Mouse (Mus musculus) MEL (cell line): ENCODE measurements around the gene Kpna3. TPM values are rescaled to one million over a fixed set of nuclear protein-coding genes. Genes with fewer than 3 reads are reported as not detected.

Experiments used
- DNase-seq: peaks from one replicate; pipeline ENCODE4 v3.0.0; 2011; ENCODE audit warnings: low read depth, low spot score
- H3K27ac ChIP-seq: 2 replicates; pipeline ENCODE4 v1.5.1; 2012; ENCODE audit warnings: low read depth, mild to moderate bottlenecking, control low read depth, low read length, moderate library complexity; ENCODE audit not compliant: control insufficient read depth
- H3K27me3 ChIP-seq, 2 experiments: fragments of 150-350 bp in 1 of 2; sonication (generic) in 1 of 2; 2 replicates each; pipeline ENCODE4 v1.6.1; 2012; ENCODE audit warnings: low read length in 2 of 2, mild to moderate bottlenecking in 2 of 2, improper control_type of control experiment in 1 of 2, moderate library complexity in 1 of 2; ENCODE audit not compliant: insufficient read depth in 2 of 2, control insufficient read depth in 1 of 2
- H3K36me3 ChIP-seq, 2 experiments: 2 replicates each; pipeline ENCODE4 v1.6.1; 2012 to 2014; ENCODE audit warnings: low read length in 2 of 2, improper control_type of control experiment in 1 of 2, inconsistent platforms in 1 of 2, mild to moderate bottlenecking in 1 of 2; ENCODE audit not compliant: insufficient read depth in 2 of 2, control insufficient read depth in 1 of 2
- H3K4me1 ChIP-seq, 2 experiments: fragments of 150-350 bp in 1 of 2; sonication (generic) in 1 of 2; 2 replicates each; pipeline ENCODE4 v1.6.1; 2012; ENCODE audit warnings: low read length in 2 of 2, improper control_type of control experiment in 1 of 2, mild to moderate bottlenecking in 1 of 2; ENCODE audit not compliant: insufficient read depth in 2 of 2, control insufficient read depth in 1 of 2
- H3K4me3 ChIP-seq, 2 experiments: fragments of 150-350 bp in 1 of 2; sonication (generic) in 1 of 2; 2 replicates each; pipeline ENCODE4 v1.5.1; 2012; ENCODE audit warnings: low read depth in 2 of 2, low read length in 2 of 2, mild to moderate bottlenecking in 2 of 2, moderate library complexity in 2 of 2, control low read depth in 1 of 2, improper control_type of control experiment in 1 of 2; ENCODE audit not compliant: control insufficient read depth in 1 of 2, insufficient read depth in 1 of 2
- H3K79me2 ChIP-seq: 2 replicates; pipeline ENCODE4 v1.6.1; 2012; ENCODE audit warnings: mild to moderate bottlenecking, low read length, moderate library complexity; ENCODE audit not compliant: control insufficient read depth, poor library complexity, insufficient read depth
- H3K9ac ChIP-seq: 2 replicates; pipeline ENCODE4 v1.6.1; 2012; ENCODE audit warnings: low read depth, mild to moderate bottlenecking, control low read depth, low read length, moderate library complexity; ENCODE audit not compliant: control insufficient read depth, poor library complexity, severe bottlenecking
- H3K9me3 ChIP-seq: fragments of 150-350 bp; sonication (generic); replicated peaks from 2 replicates; pipeline ENCODE4 v1.6.1; 2012; ENCODE audit warnings: mild to moderate bottlenecking, low read length, improper control_type of control experiment, moderate library complexity; ENCODE audit not compliant: insufficient read depth
- CHD2 ChIP-seq: IDR thresholded peaks from 2 replicates; pipeline ENCODE4 v1.6.1; 2011; ENCODE audit warnings: low read length, improper control_type of control experiment
- CTCF ChIP-seq, 3 experiments: IDR thresholded peaks in 2 of 3; conservative IDR thresholded peaks in 1 of 3; 2 replicates each; pipeline ENCODE4 v1.5.1; 2011 to 2012; ENCODE audit warnings: low read length in 3 of 3, low read depth in 2 of 3, mild to moderate bottlenecking in 2 of 3, improper control_type of control experiment in 1 of 3, inconsistent platforms in 1 of 3, mixed read lengths in 1 of 3, moderate library complexity in 1 of 3; ENCODE audit not compliant: control insufficient read depth in 1 of 3, insufficient read depth in 1 of 3, poor library complexity in 1 of 3, severe bottlenecking in 1 of 3
- E2F4 ChIP-seq: IDR thresholded peaks from 2 replicates; pipeline ENCODE4 v1.6.1; 2011; ENCODE audit warnings: low read depth, low read length, improper control_type of control experiment, borderline replicate concordance
- ELF1 ChIP-seq: IDR thresholded peaks from 2 replicates; pipeline ENCODE4 v1.6.1; 2014; ENCODE audit warnings: low read depth, mild to moderate bottlenecking, inconsistent platforms, low read length, improper control_type of control experiment, moderate library complexity
- GABPA ChIP-seq: IDR thresholded peaks from 2 replicates; pipeline ENCODE4 v1.6.1; 2012; ENCODE audit warnings: low read depth, mild to moderate bottlenecking, inconsistent platforms, low read length, improper control_type of control experiment, moderate library complexity
- GATA1 ChIP-seq: IDR thresholded peaks from 2 replicates; pipeline ENCODE4 v1.6.1; 2011; ENCODE audit warnings: low read depth, low read length, improper control_type of control experiment
- HCFC1 ChIP-seq: IDR thresholded peaks from 2 replicates; pipeline ENCODE4 v1.6.1; 2012; ENCODE audit warnings: low read depth, mild to moderate bottlenecking, inconsistent platforms, low read length, improper control_type of control experiment, moderate library complexity
- KAT2A ChIP-seq: conservative IDR thresholded peaks from 2 replicates; pipeline ENCODE4 v1.6.1; 2012; ENCODE audit warnings: low read depth, low read length, improper control_type of control experiment, inconsistent platforms
- MYC ChIP-seq: IDR thresholded peaks from 2 replicates; pipeline ENCODE4 v1.6.1; 2011; ENCODE audit warnings: low read depth, mild to moderate bottlenecking, low read length, improper control_type of control experiment, moderate library complexity
- NELFE ChIP-seq: IDR thresholded peaks from 2 replicates; pipeline ENCODE4 v1.6.1; 2011; ENCODE audit warnings: low read depth, low read length, improper control_type of control experiment
- POLR2A ChIP-seq, 2 experiments: IDR thresholded peaks; 2 replicates each; pipeline ENCODE4 v1.6.1; 2011 to 2012; ENCODE audit warnings: low read length in 2 of 2, mild to moderate bottlenecking in 2 of 2, control low read depth in 1 of 2, improper control_type of control experiment in 1 of 2, low read depth in 1 of 2, moderate library complexity in 1 of 2; ENCODE audit not compliant: control insufficient read depth in 1 of 2, insufficient read depth in 1 of 2, poor library complexity in 1 of 2
- POLR2AphosphoS2 ChIP-seq: IDR thresholded peaks from 2 replicates; pipeline ENCODE4 v1.6.1; 2011; ENCODE audit warnings: low read length, improper control_type of control experiment
- POLR2AphosphoS5 ChIP-seq: IDR thresholded peaks from 2 replicates; pipeline ENCODE4 v1.6.1; 2012; ENCODE audit warnings: low read depth, borderline replicate concordance, mild to moderate bottlenecking, inconsistent platforms, low read length, moderate library complexity, mixed read lengths
- RCOR1 ChIP-seq: IDR thresholded peaks from 2 replicates; pipeline ENCODE4 v1.6.1; 2012; ENCODE audit warnings: low read depth, mild to moderate bottlenecking, inconsistent platforms, low read length, improper control_type of control experiment
- SIN3A ChIP-seq: IDR thresholded peaks from 2 replicates; pipeline ENCODE4 v1.6.1; 2012; ENCODE audit warnings: low read length, improper control_type of control experiment, inconsistent platforms
- TAL1 ChIP-seq: IDR thresholded peaks from 2 replicates; pipeline ENCODE4 v1.6.1; 2012; ENCODE audit warnings: mild to moderate bottlenecking, inconsistent platforms, low read length, moderate library complexity, mixed read lengths
- UBTF ChIP-seq: IDR thresholded peaks from 2 replicates; pipeline ENCODE4 v1.6.1; 2012; ENCODE audit warnings: low read depth, mild to moderate bottlenecking, inconsistent platforms, low read length, improper control_type of control experiment, moderate library complexity, borderline replicate concordance; ENCODE audit not compliant: insufficient read depth
- USF2 ChIP-seq, 2 experiments: IDR thresholded peaks; 2 replicates each; pipeline ENCODE4 v1.6.1; 2011 to 2012; ENCODE audit warnings: improper control_type of control experiment in 2 of 2, low read length in 2 of 2, borderline replicate concordance in 1 of 2, inconsistent platforms in 1 of 2, low read depth in 1 of 2, mild to moderate bottlenecking in 1 of 2; ENCODE audit not compliant: insufficient read depth in 1 of 2
- ZC3H11A ChIP-seq: IDR thresholded peaks from 2 replicates; pipeline ENCODE4 v1.6.1; 2012; ENCODE audit warnings: low read depth, mild to moderate bottlenecking, inconsistent platforms, low read length, improper control_type of control experiment
- ZKSCAN1 ChIP-seq: IDR thresholded peaks from 2 replicates; pipeline ENCODE4 v1.6.1; 2012; ENCODE audit warnings: low read depth, mild to moderate bottlenecking, inconsistent platforms, low read length, improper control_type of control experiment, moderate library complexity
- ZMIZ1 ChIP-seq: IDR thresholded peaks from 2 replicates; pipeline ENCODE4 v1.6.1; 2012; ENCODE audit warnings: low read depth, mild to moderate bottlenecking, inconsistent platforms, low read length, improper control_type of control experiment, moderate library complexity
- ZNF384 ChIP-seq: IDR thresholded peaks from 2 replicates; pipeline ENCODE4 v1.6.1; 2012; ENCODE audit warnings: low read depth, mild to moderate bottlenecking, inconsistent platforms, low read length, improper control_type of control experiment
- polyA plus RNA-seq, 2 experiments: library from polyadenylated mRNA; stranded (reverse) in 1 of 2; unstranded in 1 of 2; fragments of >175 nt in 1 of 2; fragments of >200 nt in 1 of 2; gene quantifications; 2 replicates each; pipeline versions ENCODE4 v1.2.1 to v1.2.4; 2012; ENCODE audit warnings: low replicate concordance in 2 of 2, low read depth in 1 of 2; ENCODE audit not compliant: insufficient read length in 2 of 2, insufficient read depth in 1 of 2, missing spikeins in 1 of 2
- total RNA-seq: library from RNA; depleted of rRNA; stranded (reverse); fragments of 300-350 nt; gene quantifications from 2 replicates; pipeline ENCODE4 v1.2.3, GENCODE M21; 2012

Kpna3 gene
- total and polyA plus RNA-seq, 3 experiments: 22.7 to 309 (median 51.3) TPM

GRCm38 (mm10) chr14:61390586-61390985 is 49.1 kb downstream of the Kpna3 start:
- peaks cover 2 to 17% of the 10 kb centered on the region in 2 experiments for H3K36me3 ChIP-seq
- TF ChIP-seq ZNF384 (no peak), USF2 (IDR thresholded peaks at IDR 0.05; ENCODE audit: borderline replicate concordance in 1 of 2, insufficient read depth in 1 of 2, low read depth in 1 of 2, low read length in 2 of 2) (no peak), HCFC1 (no peak), ELF1 (no peak), CHD2 (no peak), MYC (no peak), ZKSCAN1 (no peak), CTCF (IDR thresholded peaks at IDR 0.05 in 2 of 3, conservative IDR thresholded peaks at IDR 0.05 in 1 of 3; ENCODE audit: control insufficient read depth in 1 of 3, insufficient read depth in 1 of 3, low read depth in 2 of 3, low read length in 3 of 3, poor library complexity in 1 of 3, severe bottlenecking in 1 of 3) (no peak), GABPA (no peak), UBTF (no peak), POLR2AphosphoS2 (no peak), ZMIZ1 (no peak), TAL1 (no peak), NELFE (no peak), GATA1 (no peak), KAT2A (no peak), POLR2A (IDR thresholded peaks at IDR 0.05; ENCODE audit: control insufficient read depth in 1 of 2, insufficient read depth in 1 of 2, low read depth in 1 of 2, low read length in 2 of 2, poor library complexity in 1 of 2) (no peak), RCOR1 (no peak)

GRCm38 (mm10) chr14:61367290-61367689 is 72.4 kb downstream of the Kpna3 start:
- H3K9ac ChIP-seq: no peak overlapping the region
- no peaks in the 10 kb centered on the region for H3K4me1 ChIP-seq
- no peak for TF ChIP-seq ZKSCAN1
- no peak for TF ChIP-seq ZC3H11A
- no peak for TF ChIP-seq ZNF384
- TF ChIP-seq E2F4: no peak
- TF ChIP-seq SIN3A: no peak
- no peak for TF ChIP-seq POLR2AphosphoS2
- TF ChIP-seq USF2 (IDR thresholded peaks at IDR 0.05; ENCODE audit: borderline replicate concordance in 1 of 2, insufficient read depth in 1 of 2, low read depth in 1 of 2, low read length in 2 of 2): no peak
- no peak for TF ChIP-seq POLR2AphosphoS5
- no peak for TF ChIP-seq KAT2A
- H3K79me2 ChIP-seq: no peaks in the 10 kb centered on the region
- H3K9me3 ChIP-seq: no peaks in the 10 kb centered on the region
- no peaks in the 10 kb centered on the region for H3K27me3 ChIP-seq
- no peak overlapping the region for H3K27ac ChIP-seq
- no peak for DNase-seq
- peaks cover 0 to 25% of the 10 kb centered on the region in 2 experiments; a peak in 2 of 4 replicates for H3K36me3 ChIP-seq
- H3K4me3 ChIP-seq: no peak overlapping the region

More at GRCm38 (mm10) chr14:61390586-61390985, 49.1 kb downstream of the Kpna3 start:
- no peak overlapping the region for H3K4me3 ChIP-seq
- H3K9me3 ChIP-seq: no peaks in the 10 kb centered on the region
- no peak overlapping the region for H3K27ac ChIP-seq
- DNase-seq: no peak
- H3K79me2 ChIP-seq: 0 out of 2 replicates have a peak, but pooled peaks cover 1% of the 10 kb centered on the region
- no peaks in the 10 kb centered on the region for H3K27me3 ChIP-seq
- no peak overlapping the region for H3K9ac ChIP-seq
- peaks cover 0 to 7% of the 10 kb centered on the region in 2 experiments; a peak in 2 of 4 replicates for H3K4me1 ChIP-seq
